ENCODE assay signal across 16 mouse cellular contexts in the genomic region with DNA sequence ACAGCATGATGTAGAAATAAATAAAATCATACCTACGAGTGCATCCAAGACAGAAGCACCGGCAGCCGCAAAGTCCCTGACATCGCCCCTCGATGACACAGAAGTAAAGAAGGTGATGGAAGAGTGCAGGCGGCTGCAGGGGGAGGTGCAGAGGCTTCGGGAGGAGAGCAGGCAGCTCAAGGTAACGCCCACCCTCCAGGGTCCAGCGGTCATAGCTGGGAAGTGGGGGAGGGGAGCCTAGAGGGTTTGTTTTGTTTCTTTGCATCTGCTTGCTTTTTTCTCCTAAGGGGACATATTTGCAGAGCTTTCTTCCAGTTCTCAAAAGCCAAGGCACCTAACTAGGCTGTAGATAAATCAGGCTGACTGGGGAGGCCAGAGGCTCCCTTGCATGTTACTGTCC. TPM values are rescaled to one million over a fixed set of nuclear protein-coding genes. Genes with fewer than 3 reads are reported as not detected.
DNase-seq lines count a peak whose midpoint lies in the region; ATAC-seq lines count a peak whose summit lies in the region.
"Had no signal": no experiment of that assay in that cellular context is flagged by ENCODE, and none has a peak within 500 bp of the region (broad histone marks: within the 10 kb centered on the region; RNA-seq: fewer than 3 reads in every experiment).

No protein-coding gene starts in this region.

- no peaks in the 10 kb centered on the region for H3K9me3 ChIP-seq in kidney, embryonic 16.5 days (ENCODE audit: low read length)
- no peaks in the 10 kb centered on the region for H3K9me3 ChIP-seq in hindbrain, embryonic 13.5 days
- H3K9me3 ChIP-seq in neural tube, embryonic 13.5 days = no peaks in the 10 kb centered on the region
- no peaks in the 10 kb centered on the region for H3K9me3 ChIP-seq in liver, embryonic 11.5 days (ENCODE audit: control insufficient read depth, low read length)

- H3K4me3 ChIP-seq in kidney, embryonic 16.5 days (ENCODE audit: low read length) = no peak overlapping the region
- no peak overlapping the region for H3K4me3 ChIP-seq in hindbrain, embryonic 13.5 days
- H3K4me3 ChIP-seq in neural tube, embryonic 13.5 days = no peak overlapping the region
- H3K4me3 ChIP-seq in liver, embryonic 11.5 days (ENCODE audit: low read depth, low read length) = no peak overlapping the region
- H3K4me3 ChIP-seq: myocyte had no signal

- ATAC-seq in kidney, embryonic 16.5 days (ENCODE audit: low FRiP score, low TSS enrichment) = no peak
- no peak for ATAC-seq in hindbrain, embryonic 13.5 days (ENCODE audit: low FRiP score)
- no peak for ATAC-seq in neural tube, embryonic 13.5 days (ENCODE audit: low read depth)
- no peak for ATAC-seq in liver, embryonic 11.5 days (replicated peaks; ENCODE audit: low FRiP score)
- ATAC-seq: CD4-positive, CD25-positive, alpha-beta regulatory T cell, adult 4 months had no signal

- H3K36me3 ChIP-seq in kidney, embryonic 16.5 days (ENCODE audit: insufficient read depth, low read length) = peaks cover 23% of the 10 kb centered on the region
- H3K36me3 ChIP-seq in hindbrain, embryonic 13.5 days = peaks cover 18% of the 10 kb centered on the region
- H3K36me3 ChIP-seq in neural tube, embryonic 13.5 days = peaks cover 16% of the 10 kb centered on the region
- peaks cover 4% of the 10 kb centered on the region; the same call in 1 of the 2 replicates for H3K36me3 ChIP-seq in liver, embryonic 11.5 days (ENCODE audit: control insufficient read depth, insufficient read depth, low read length)

- 8% methylated on average over 9 of the region's 9 CpGs for WGBS in kidney, embryonic 16.5 days
- 9% methylated on average over 9 of the region's 9 CpGs for WGBS in hindbrain, embryonic 13.5 days
- WGBS in neural tube, embryonic 13.5 days = 3% methylated on average over 9 of the region's 9 CpGs
- WGBS in liver, embryonic 11.5 days = 46% methylated on average over 9 of the region's 9 CpGs

- no peak overlapping the region for H3K4me2 ChIP-seq in kidney, embryonic 16.5 days (replicated peaks; ENCODE audit: low read depth, low read length)
- H3K4me2 ChIP-seq in hindbrain, embryonic 13.5 days = no peak overlapping the region
- 0 out of 2 replicates have a peak overlapping the region, but pooled peaks have one; percentile 1 for H3K4me2 ChIP-seq in neural tube, embryonic 13.5 days
- no peak overlapping the region for H3K4me2 ChIP-seq in liver, embryonic 11.5 days

- H3K9ac ChIP-seq in kidney, embryonic 16.5 days (replicated peaks; ENCODE audit: low read length) = no peak overlapping the region
- 0 out of 2 replicates have a peak overlapping the region, but pooled peaks have one; percentile 49 for H3K9ac ChIP-seq in hindbrain, embryonic 13.5 days
- H3K9ac ChIP-seq in neural tube, embryonic 13.5 days = no peak overlapping the region
- no peak overlapping the region for H3K9ac ChIP-seq in liver, embryonic 11.5 days (ENCODE audit: low read depth, low read length)

- H3K27ac ChIP-seq in kidney, embryonic 16.5 days (ENCODE audit: low read length) = peak overlapping the region; percentile 69; the same call in 1 of the 2 replicates
- H3K27ac ChIP-seq in hindbrain, embryonic 13.5 days = peak overlapping the region; percentile 85
- peak overlapping the region; percentile 85 for H3K27ac ChIP-seq in neural tube, embryonic 13.5 days (replicated peaks)
- H3K27ac ChIP-seq in liver, embryonic 11.5 days (ENCODE audit: low read depth, low read length) = no peak overlapping the region

- no peak for DNase-seq in kidney, postnatal 36 days
- peak; percentile 78 for DNase-seq in embryo, embryonic 10.5 days (ENCODE audit: low spot score)
- DNase-seq in liver, embryonic 11.5 days (ENCODE audit: low spot score) = no peak
- no peak for DNase-seq in adrenal gland, adult 8-10 months
- DNase-seq in adrenal gland, postnatal 25 days = no peak
- DNase-seq: kidney, adult 8-10 months; lung, postnatal 14 days had no signal

- H3K27me3 ChIP-seq in kidney, embryonic 16.5 days (ENCODE audit: insufficient read depth, low read length) = no peaks in the 10 kb centered on the region
- H3K27me3 ChIP-seq in hindbrain, embryonic 13.5 days = no peaks in the 10 kb centered on the region
- H3K27me3 ChIP-seq in neural tube, embryonic 13.5 days = no peaks in the 10 kb centered on the region
- H3K27me3 ChIP-seq in liver, embryonic 11.5 days (replicated peaks; ENCODE audit: control insufficient read depth, insufficient read depth, low read length) = no peaks in the 10 kb centered on the region

- peaks cover 52% of the 10 kb centered on the region for H3K4me1 ChIP-seq in kidney, embryonic 16.5 days (ENCODE audit: insufficient read depth, low read length)
- H3K4me1 ChIP-seq in hindbrain, embryonic 13.5 days (replicated peaks) = peaks cover 95% of the 10 kb centered on the region
- peaks cover 90% of the 10 kb centered on the region for H3K4me1 ChIP-seq in neural tube, embryonic 13.5 days (replicated peaks)
- peaks cover 17% of the 10 kb centered on the region for H3K4me1 ChIP-seq in liver, embryonic 11.5 days (replicated peaks; ENCODE audit: control insufficient read depth, insufficient read depth, low read length)

RNA-seq across cellular contexts. Expression of gene Vapb, which starts 38.8 kb away (rescaled TPM):
- 18.2 and 24.2 TPM in 2 replicates for polyA plus RNA-seq in kidney, embryonic 16.5 days (2015; fragmentation: Nextera tagmentation; extraction: Ambion mirVana)
- polyA plus RNA-seq in hindbrain, embryonic 13.5 days (2015; fragmentation: Nextera tagmentation; extraction: Ambion mirVana) = 11.7 and 13.3 TPM in 2 replicates
- polyA plus RNA-seq in neural tube, embryonic 13.5 days (2015; fragmentation: Nextera tagmentation; extraction: Ambion mirVana) = 13.3 and 15.1 TPM in 2 replicates
- polyA plus RNA-seq in liver, embryonic 11.5 days (2014; fragmentation: Nextera tagmentation; extraction: Ambion mirVana) = 10.7 and 10.9 TPM in 2 replicates
- total RNA-seq in adrenal gland, adult 8-10 months (2022) = 100 to 1,000 TPM; 156 to 208 (median 192) TPM
- 130 and 177 TPM in 2 replicates for total RNA-seq in adrenal gland, postnatal 25 days (2021)

RNA-seq across cellular contexts. Expression of gene 1700010B08Rik, which starts 56.9 kb away (rescaled TPM):
- polyA plus RNA-seq in kidney, embryonic 16.5 days (2015; fragmentation: Nextera tagmentation; extraction: Ambion mirVana) = not detected in 2 replicates
- polyA plus RNA-seq in hindbrain, embryonic 13.5 days (2015; fragmentation: Nextera tagmentation; extraction: Ambion mirVana) = not detected in 2 replicates
- polyA plus RNA-seq in neural tube, embryonic 13.5 days (2015; fragmentation: Nextera tagmentation; extraction: Ambion mirVana) = not detected in 2 replicates
- not detected in 2 replicates for polyA plus RNA-seq in liver, embryonic 11.5 days (2014; fragmentation: Nextera tagmentation; extraction: Ambion mirVana)
- under 1 TPM in 1 of 4 experiments, not detected in 3; 0.32 TPM for total RNA-seq in adrenal gland, adult 8-10 months (2022)
- not detected in 2 replicates for total RNA-seq in adrenal gland, postnatal 25 days (2021)
- total RNA-seq: common myeloid progenitor, adult 5-6 weeks had no signal
- polyA plus RNA-seq: CD4-positive, CD25-positive, alpha-beta regulatory T cell, adult 4 months; heart, embryonic 14.5 days; limb, embryonic 14.5 days; stomach, embryonic 16.5 days had no signal
